Mouse (Mus musculus): ENCODE results near the gene Efemp2. TPM values are rescaled to one million over a fixed set of nuclear protein-coding genes. Genes with fewer than 3 reads are reported as not detected.

Gene Efemp2
- polyA plus RNA-seq, 1 experiment, result 0.04 TPM

DNA sequence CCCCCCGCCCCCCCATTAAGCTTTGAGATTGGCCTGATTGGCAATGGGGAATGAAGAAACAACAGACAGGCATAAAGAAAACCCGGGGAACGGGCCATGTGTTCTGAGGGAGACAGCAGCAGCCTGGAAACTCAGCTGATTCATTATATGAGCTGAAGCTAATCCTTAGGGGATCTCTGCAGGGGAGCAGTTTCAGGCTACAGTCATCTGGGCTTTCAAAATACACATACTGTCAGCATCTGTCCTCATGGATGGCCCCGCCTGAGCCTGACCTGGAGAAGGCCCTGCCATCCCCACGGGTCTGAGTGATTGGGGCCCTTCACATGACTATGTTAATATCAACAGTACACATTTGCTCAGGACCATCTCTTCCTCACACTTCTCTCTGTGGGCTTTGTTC, 1.9 kb upstream of the Efemp2 start:
- Histone ChIP-seq H3K9me3 (ENCODE audit: control insufficient read depth, low read length) (no peaks in the 10 kb centered on the region; the same call in 1 of the 2 replicates), H3K4me1 (ENCODE audit: control insufficient read depth) (peaks cover 17% of the 10 kb centered on the region), H3K36me3 (ENCODE audit: control insufficient read depth) (peaks cover 5% of the 10 kb centered on the region), H3K4me3 (replicated peaks) (no peak overlapping the region), H3K27me3 (ENCODE audit: control insufficient read depth) (peaks cover 47% of the 10 kb centered on the region)
- TF ChIP-seq TAL1 (IDR thresholded peaks at IDR 0.05; ENCODE audit: low read length) (no peak), GATA1 (IDR thresholded peaks at IDR 0.05; ENCODE audit: low read length) (no peak)

DNA sequence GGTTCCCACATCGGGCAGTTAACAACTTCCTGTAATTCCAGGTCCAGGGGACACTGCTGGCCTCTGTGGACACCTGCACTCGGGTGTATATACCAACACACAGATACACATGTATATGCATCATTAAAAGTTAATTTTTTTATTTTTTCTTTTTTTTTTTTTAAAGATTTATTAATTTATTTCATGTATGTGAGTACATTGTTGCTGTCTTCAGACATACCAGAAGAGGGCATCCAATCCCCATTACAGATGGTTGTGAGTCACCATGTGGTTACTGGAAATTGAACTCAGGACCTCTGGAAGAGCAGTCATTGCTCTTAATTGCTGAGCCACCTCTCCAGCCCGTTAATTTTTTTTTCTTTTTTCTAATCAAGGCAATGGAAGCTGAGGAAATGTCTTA, 897 bp upstream of the Efemp2 start:
- no peak overlapping the region for H3K4me3 ChIP-seq (replicated peaks)

DNA sequence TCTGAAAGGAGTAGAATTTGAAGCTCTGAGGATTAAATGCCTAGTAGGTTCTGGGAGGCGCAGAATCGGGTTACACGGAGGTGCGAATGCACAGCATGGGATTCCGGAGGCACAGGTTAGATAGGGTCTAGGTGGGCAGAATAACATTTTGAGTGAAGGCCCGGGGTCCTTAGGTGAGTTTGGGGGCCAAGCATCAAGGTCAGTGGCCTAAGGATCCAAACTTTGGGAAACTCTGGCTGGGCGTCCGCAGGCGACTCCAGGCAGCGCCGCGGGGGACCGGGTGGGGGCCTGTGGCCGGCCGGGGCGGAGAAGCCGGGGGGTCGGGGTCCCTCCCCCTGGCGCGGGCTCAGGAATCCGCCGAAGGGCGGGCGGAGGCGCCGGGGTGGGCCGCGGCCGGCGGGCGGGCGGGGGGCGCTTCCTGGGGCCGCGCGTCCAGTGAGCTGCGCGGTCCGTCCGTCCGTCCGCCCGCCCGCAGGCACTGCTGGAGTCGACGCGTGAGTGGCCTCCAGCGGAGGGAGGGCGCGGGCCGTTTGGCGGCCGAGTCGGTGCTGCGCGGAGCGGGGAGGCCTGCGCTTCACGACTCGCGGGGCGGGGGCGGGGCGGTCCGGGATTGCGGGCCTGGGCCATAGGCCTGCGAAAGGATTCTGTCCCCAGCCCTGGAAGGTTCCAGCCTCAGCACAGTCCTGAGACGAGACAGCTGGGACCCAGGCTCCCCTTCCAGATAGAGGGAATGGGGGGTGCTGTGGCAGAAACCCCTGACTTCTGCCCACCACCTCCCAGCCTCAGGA, 721 bp downstream of the Efemp2 start:
- H3K36me3 ChIP-seq (ENCODE audit: control insufficient read depth), result no peaks in the 10 kb centered on the region
- no peaks in the 10 kb centered on the region; the same call in 1 of the 2 replicates for H3K9me3 ChIP-seq (ENCODE audit: control insufficient read depth, low read length)
- TF ChIP-seq GATA1 (IDR thresholded peaks at IDR 0.05; ENCODE audit: low read length), result no peak
- TF ChIP-seq TAL1 (IDR thresholded peaks at IDR 0.05; ENCODE audit: low read length), result no peak
- H3K4me3 ChIP-seq (replicated peaks), result peak overlapping the region; percentile 40
- H3K27me3 ChIP-seq (ENCODE audit: control insufficient read depth), result peaks cover 54% of the 10 kb centered on the region
- peaks cover 17% of the 10 kb centered on the region for H3K4me1 ChIP-seq (ENCODE audit: control insufficient read depth)

More for the DNA sequence above, 897 bp upstream of the Efemp2 start:
- Histone ChIP-seq H3K9me3 (ENCODE audit: control insufficient read depth, low read length) (no peaks in the 10 kb centered on the region; the same call in 1 of the 2 replicates), H3K4me1 (ENCODE audit: control insufficient read depth) (peaks cover 17% of the 10 kb centered on the region), H3K27me3 (ENCODE audit: control insufficient read depth) (peaks cover 52% of the 10 kb centered on the region), H3K36me3 (ENCODE audit: control insufficient read depth) (no peaks in the 10 kb centered on the region)
- TF ChIP-seq TAL1 (IDR thresholded peaks at IDR 0.05; ENCODE audit: low read length) (no peak), GATA1 (IDR thresholded peaks at IDR 0.05; ENCODE audit: low read length) (no peak)

DNA sequence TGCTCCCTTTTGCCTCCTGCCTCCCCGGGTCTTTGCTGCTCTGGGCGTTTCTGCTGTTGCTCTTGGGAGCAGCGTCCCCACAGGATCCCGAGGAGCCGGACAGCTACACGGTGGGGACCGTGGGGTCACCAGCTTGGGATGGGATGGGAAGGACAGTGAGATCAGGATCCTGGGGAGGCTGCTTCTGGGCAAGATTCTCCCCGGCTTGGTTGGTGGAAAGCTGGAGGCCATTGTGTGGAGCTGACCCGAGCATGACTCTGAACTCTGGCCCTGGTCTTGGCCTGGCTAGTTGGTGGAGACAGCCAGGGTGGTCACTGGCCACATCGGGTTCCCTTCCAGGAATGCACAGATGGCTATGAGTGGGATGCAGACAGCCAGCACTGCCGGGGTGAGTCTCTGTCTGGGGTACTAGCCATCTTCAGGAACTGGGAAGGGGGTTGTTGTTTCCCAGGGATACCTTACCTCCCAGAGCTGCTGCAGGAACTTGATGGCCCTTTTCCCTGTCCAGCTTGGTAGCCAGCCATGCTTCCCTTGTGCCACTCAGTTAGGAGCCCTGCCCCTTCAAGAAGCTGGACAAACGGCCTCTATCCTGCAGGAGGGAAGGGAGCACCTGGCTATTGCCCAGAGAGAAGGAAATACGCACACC, 1.4 kb downstream of the Efemp2 start:
- Histone ChIP-seq H3K27me3 (ENCODE audit: control insufficient read depth) (peaks cover 49% of the 10 kb centered on the region), H3K36me3 (ENCODE audit: control insufficient read depth) (no peaks in the 10 kb centered on the region), H3K4me3 (replicated peaks) (peak overlapping the region; percentile 40), H3K4me1 (ENCODE audit: control insufficient read depth) (peaks cover 17% of the 10 kb centered on the region), H3K9me3 (ENCODE audit: control insufficient read depth, low read length) (no peaks in the 10 kb centered on the region; the same call in 1 of the 2 replicates)
- TF ChIP-seq GATA1 (IDR thresholded peaks at IDR 0.05; ENCODE audit: low read length) (no peak), TAL1 (IDR thresholded peaks at IDR 0.05; ENCODE audit: low read length) (no peak)

DNA sequence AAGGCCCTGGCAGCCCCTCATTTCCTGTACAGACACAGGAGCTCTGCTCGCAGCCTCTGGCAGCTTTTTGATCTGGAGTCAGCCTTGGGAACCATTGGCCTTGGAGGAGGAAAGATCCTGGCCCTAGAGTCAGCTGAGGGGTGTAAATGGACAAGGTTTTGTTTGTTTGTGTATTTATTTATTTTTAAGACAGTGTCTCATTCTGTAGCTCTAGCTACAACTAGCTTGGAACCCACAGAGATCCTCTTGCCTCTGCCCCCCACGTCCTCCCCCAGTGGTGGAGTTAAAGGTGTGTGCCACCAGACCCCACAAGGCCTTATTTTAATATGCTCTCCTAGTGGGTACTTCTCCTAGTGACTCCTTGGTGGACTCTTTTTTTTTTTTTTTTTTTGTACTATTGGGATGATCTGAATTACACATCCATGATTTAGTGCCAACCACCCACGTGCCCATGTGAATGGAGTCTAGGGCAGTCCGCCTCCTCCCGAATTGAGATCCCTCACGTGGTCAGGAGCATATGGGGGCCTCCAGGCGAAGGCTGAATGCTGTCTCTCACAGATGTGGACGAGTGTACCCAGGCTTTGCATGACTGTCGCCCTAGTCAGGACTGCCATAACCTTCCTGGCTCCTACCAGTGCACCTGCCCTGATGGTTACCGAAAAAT, 3.4 kb downstream of the Efemp2 start:
- Histone ChIP-seq H3K4me1 (ENCODE audit: control insufficient read depth) (peaks cover 17% of the 10 kb centered on the region), H3K36me3 (ENCODE audit: control insufficient read depth) (peaks cover 7% of the 10 kb centered on the region), H3K9me3 (ENCODE audit: control insufficient read depth, low read length) (no peaks in the 10 kb centered on the region; the same call in 1 of the 2 replicates), H3K4me3 (replicated peaks) (no peak overlapping the region), H3K27me3 (ENCODE audit: control insufficient read depth) (peaks cover 48% of the 10 kb centered on the region)
- TF ChIP-seq GATA1 (IDR thresholded peaks at IDR 0.05; ENCODE audit: low read length) (no peak), TAL1 (IDR thresholded peaks at IDR 0.05; ENCODE audit: low read length) (no peak)

DNA sequence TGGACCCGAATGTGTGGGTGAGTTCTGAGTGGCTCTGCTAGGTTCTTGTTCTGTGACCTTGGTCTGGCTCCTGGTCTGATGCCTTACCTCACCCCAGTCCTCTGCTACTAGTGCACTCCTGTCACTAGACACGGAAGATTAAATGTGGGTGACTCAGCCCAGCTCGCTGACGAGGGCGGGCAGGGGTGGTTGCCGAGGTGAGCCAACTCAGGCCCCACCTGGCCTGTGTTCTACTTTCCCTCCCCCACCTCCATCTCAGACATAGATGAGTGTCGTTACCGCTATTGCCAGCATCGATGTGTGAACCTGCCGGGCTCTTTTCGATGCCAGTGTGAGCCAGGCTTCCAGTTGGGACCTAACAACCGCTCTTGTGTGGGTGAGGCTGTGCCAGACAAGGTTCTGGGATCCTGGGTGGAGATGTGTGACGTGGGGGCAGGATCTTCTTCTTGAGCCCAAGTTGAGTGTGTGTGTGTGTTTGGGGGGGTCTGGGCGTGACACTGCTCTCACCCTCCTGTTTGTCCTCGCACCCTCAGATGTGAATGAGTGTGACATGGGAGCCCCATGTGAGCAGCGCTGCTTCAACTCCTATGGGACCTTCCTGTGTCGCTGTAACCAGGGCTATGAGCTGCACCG, 4.0 kb downstream of the Efemp2 start:
- TF ChIP-seq GATA1 (IDR thresholded peaks at IDR 0.05; ENCODE audit: low read length) (no peak), TAL1 (IDR thresholded peaks at IDR 0.05; ENCODE audit: low read length) (no peak)
- no peaks in the 10 kb centered on the region; the same call in 1 of the 2 replicates for H3K9me3 ChIP-seq (ENCODE audit: control insufficient read depth, low read length)
- H3K36me3 ChIP-seq (ENCODE audit: control insufficient read depth), result peaks cover 13% of the 10 kb centered on the region
- peaks cover 43% of the 10 kb centered on the region for H3K27me3 ChIP-seq (ENCODE audit: control insufficient read depth)
- peaks cover 17% of the 10 kb centered on the region for H3K4me1 ChIP-seq (ENCODE audit: control insufficient read depth)
- H3K4me3 ChIP-seq (replicated peaks), result no peak overlapping the region

DNA sequence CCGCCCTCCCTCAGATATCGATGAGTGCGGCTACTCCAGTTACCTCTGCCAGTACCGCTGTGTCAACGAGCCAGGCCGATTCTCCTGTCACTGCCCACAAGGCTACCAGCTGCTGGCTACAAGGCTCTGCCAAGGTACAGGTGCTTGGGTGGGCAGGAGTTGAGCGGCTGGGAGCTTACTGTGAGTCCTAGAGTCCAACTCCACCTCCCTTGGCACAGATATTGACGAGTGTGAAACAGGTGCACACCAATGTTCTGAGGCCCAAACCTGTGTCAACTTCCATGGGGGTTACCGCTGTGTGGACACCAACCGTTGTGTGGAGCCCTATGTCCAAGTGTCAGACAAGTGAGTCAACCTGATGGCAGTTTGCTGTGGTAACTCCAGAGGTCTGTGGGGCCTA, 6.3 kb downstream of the Efemp2 start:
- TF ChIP-seq TAL1 (IDR thresholded peaks at IDR 0.05; ENCODE audit: low read length), result no peak
- TF ChIP-seq GATA1 (IDR thresholded peaks at IDR 0.05; ENCODE audit: low read length), result no peak
- H3K36me3 ChIP-seq (ENCODE audit: control insufficient read depth), result peaks cover 35% of the 10 kb centered on the region
- peaks cover 10% of the 10 kb centered on the region for H3K4me1 ChIP-seq (ENCODE audit: control insufficient read depth)
- H3K27me3 ChIP-seq (ENCODE audit: control insufficient read depth), result peaks cover 21% of the 10 kb centered on the region
- H3K9me3 ChIP-seq (ENCODE audit: control insufficient read depth, low read length), result no peaks in the 10 kb centered on the region
- no peak overlapping the region for H3K4me3 ChIP-seq (replicated peaks)

DNA sequence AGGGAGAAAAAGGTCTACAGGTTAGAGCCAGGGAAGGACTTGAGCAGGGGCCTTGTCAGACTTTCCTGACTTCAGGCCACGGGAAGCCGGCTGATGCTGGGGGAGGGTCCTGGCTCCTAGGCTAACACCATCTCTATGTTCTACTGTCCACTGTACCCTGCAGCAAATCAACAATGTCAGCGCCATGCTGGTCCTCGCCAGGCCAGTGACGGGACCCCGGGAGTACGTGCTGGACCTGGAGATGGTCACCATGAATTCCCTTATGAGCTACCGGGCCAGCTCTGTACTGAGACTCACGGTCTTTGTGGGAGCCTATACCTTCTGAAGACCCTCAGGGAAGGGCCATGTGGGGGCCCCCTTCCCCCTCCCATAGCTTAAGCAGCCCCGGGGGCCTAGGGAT, 7.6 kb downstream of the Efemp2 start:
- Histone ChIP-seq H3K36me3 (ENCODE audit: control insufficient read depth) (peaks cover 49% of the 10 kb centered on the region), H3K9me3 (ENCODE audit: control insufficient read depth, low read length) (no peaks in the 10 kb centered on the region), H3K27me3 (ENCODE audit: control insufficient read depth) (peaks cover 10% of the 10 kb centered on the region), H3K4me3 (replicated peaks) (no peak overlapping the region), H3K4me1 (ENCODE audit: control insufficient read depth) (peaks cover 17% of the 10 kb centered on the region)
- TF ChIP-seq GATA1 (IDR thresholded peaks at IDR 0.05; ENCODE audit: low read length), result no peak
- TF ChIP-seq TAL1 (IDR thresholded peaks at IDR 0.05; ENCODE audit: low read length), result no peak

Data from erythroblast, embryonic 14.5 days (primary cell).